Mouse (Mus musculus) limb, embryonic 15.5 days (tissue): ENCODE measurements around the gene Crhr2. TPM values are rescaled to one million over a fixed set of nuclear protein-coding genes. Genes with fewer than 3 reads are reported as not detected.

Experiments used
- ATAC-seq: fragments of 200-750 bp; cut with Nextera tagmentation; 2 replicates; pipeline ENCODE4 v1.8.0; 2017; ENCODE audit warnings: low read depth, moderate TSS enrichment; ENCODE audit not compliant: insufficient number of reproducible peaks, low FRiP score, low TSS enrichment
- H3K27ac ChIP-seq: fragments of 300-500 bp; sonication (generic); 2 replicates; pipeline ENCODE4 v1.5.1; 2015; ENCODE audit warnings: moderate library complexity, mild to moderate bottlenecking, inconsistent platforms
- H3K27me3 ChIP-seq: fragments of 300-500 bp; sonication (generic); 2 replicates; pipeline ENCODE4 v1.6.1; 2015; ENCODE audit warnings: inconsistent platforms
- H3K36me3 ChIP-seq: fragments of 300-500 bp; sonication (generic); 2 replicates; pipeline ENCODE4 v1.6.1; 2015; ENCODE audit warnings: inconsistent platforms
- H3K4me1 ChIP-seq: fragments of 300-500 bp; sonication (generic); 2 replicates; pipeline ENCODE4 v1.6.1; 2015; ENCODE audit warnings: inconsistent platforms
- H3K4me2 ChIP-seq: fragments of 300-500 bp; sonication (generic); 2 replicates; pipeline ENCODE4 v1.6.1; 2015; ENCODE audit warnings: mild to moderate bottlenecking, inconsistent platforms
- H3K4me3 ChIP-seq: fragments of 300-500 bp; sonication (generic); 2 replicates; pipeline ENCODE4 v1.5.1; 2015; ENCODE audit warnings: mild to moderate bottlenecking, inconsistent platforms
- H3K9ac ChIP-seq: fragments of 300-500 bp; sonication (generic); 2 replicates; pipeline ENCODE4 v1.6.1; 2015; ENCODE audit warnings: inconsistent platforms
- H3K9me3 ChIP-seq: fragments of 300-500 bp; sonication (generic); 2 replicates; pipeline ENCODE4 v1.6.1; 2016; ENCODE audit warnings: inconsistent platforms
- whole genome bisulfite sequencing: fragments of 180-500 bp; shearing (Covaris S2); methylation state at CpG from one replicate; pipeline ENCODE4 v1.1.7; 2015; 5-methylcytosine and 5-hydroxymethylcytosine counted together
- polyA plus RNA-seq: library from polyadenylated mRNA; unstranded; fragments of >200 nt; fragmentation: Nextera tagmentation; extraction: Ambion mirVana; gene quantifications from 2 replicates; pipeline ENCODE4 v1.2.1, GENCODE M21; 2015

The Crhr2 gene
- polyA plus RNA-seq, 1 experiment from 2014 or later, result 0.20 TPM

GRCm38 (mm10) chr6:55065903-55066302 is 66.9 kb downstream of the Crhr2 start:
- Histone ChIP-seq H3K9me3 (no peaks in the 10 kb centered on the region), H3K27me3 (no peaks in the 10 kb centered on the region), H3K4me3 (no peak overlapping the region), H3K4me2 (no peak overlapping the region), H3K36me3 (peaks cover 82% of the 10 kb centered on the region), H3K4me1 (no peaks in the 10 kb centered on the region), H3K9ac (no peak overlapping the region), H3K27ac (no peak overlapping the region)
- WGBS, result 96% methylated on average over 2 of the region's 2 CpGs
- ATAC-seq, result no peak

- no peak overlapping the region for H3K9ac ChIP-seq
- 96% methylated on average over 7 of the region's 7 CpGs for WGBS
- no peaks in the 10 kb centered on the region for H3K9me3 ChIP-seq
- H3K4me2 ChIP-seq, result no peak overlapping the region
- H3K4me3 ChIP-seq, result no peak overlapping the region
- no peaks in the 10 kb centered on the region for H3K27me3 ChIP-seq
- no peaks in the 10 kb centered on the region for H3K4me1 ChIP-seq
- H3K36me3 ChIP-seq, result peaks cover 89% of the 10 kb centered on the region
- H3K27ac ChIP-seq, result no peak overlapping the region
- no peak for ATAC-seq
Observed at GRCm38 (mm10) chr6:55064477-55064827, 68.4 kb downstream of the Crhr2 start.

- ATAC-seq, result no peak
- no peak overlapping the region for H3K4me3 ChIP-seq
- no peak overlapping the region for H3K4me2 ChIP-seq
- WGBS, result 86% methylated on average over 9 of the region's 9 CpGs
- no peak overlapping the region for H3K27ac ChIP-seq
- H3K36me3 ChIP-seq, result peaks cover 90% of the 10 kb centered on the region
- H3K9me3 ChIP-seq, result no peaks in the 10 kb centered on the region
- no peaks in the 10 kb centered on the region for H3K4me1 ChIP-seq
- H3K9ac ChIP-seq, result no peak overlapping the region
- no peaks in the 10 kb centered on the region for H3K27me3 ChIP-seq
Observed at GRCm38 (mm10) chr6:55063793-55064476, 68.9 kb downstream of the Crhr2 start.

- no peak overlapping the region for H3K27ac ChIP-seq
- H3K9me3 ChIP-seq, result no peaks in the 10 kb centered on the region
- no peaks in the 10 kb centered on the region for H3K4me1 ChIP-seq
- H3K27me3 ChIP-seq, result no peaks in the 10 kb centered on the region
- H3K9ac ChIP-seq, result no peak overlapping the region
- WGBS, result 51% methylated on average over 5 of the region's 5 CpGs
- no peak for ATAC-seq
- peaks cover 85% of the 10 kb centered on the region for H3K36me3 ChIP-seq
- H3K4me3 ChIP-seq, result no peak overlapping the region
- H3K4me2 ChIP-seq, result no peak overlapping the region
Observed at GRCm38 (mm10) chr6:55062200-55062599, 70.6 kb downstream of the Crhr2 start.

- Histone ChIP-seq H3K4me3 (no peak overlapping the region), H3K27me3 (no peaks in the 10 kb centered on the region), H3K9ac (no peak overlapping the region), H3K4me1 (no peaks in the 10 kb centered on the region), H3K36me3 (peaks cover 84% of the 10 kb centered on the region), H3K27ac (no peak overlapping the region), H3K4me2 (no peak overlapping the region), H3K9me3 (no peaks in the 10 kb centered on the region)
- no peak for ATAC-seq
- 77% methylated on average over 11 of the region's 11 CpGs for whole genome bisulfite sequencing
Observed at GRCm38 (mm10) chr6:55061328-55061727, 71.5 kb downstream of the Crhr2 start.

- no peaks in the 10 kb centered on the region for H3K27me3 ChIP-seq
- no peaks in the 10 kb centered on the region for H3K4me1 ChIP-seq
- no peak for ATAC-seq
- H3K9ac ChIP-seq, result no peak overlapping the region
- no peak overlapping the region for H3K4me3 ChIP-seq
- H3K4me2 ChIP-seq, result no peak overlapping the region
- peaks cover 84% of the 10 kb centered on the region for H3K36me3 ChIP-seq
- no peaks in the 10 kb centered on the region for H3K9me3 ChIP-seq
- no peak overlapping the region for H3K27ac ChIP-seq
- WGBS, result 80% methylated on average over 7 of the region's 7 CpGs
Observed at GRCm38 (mm10) chr6:55060241-55060825, 72.5 kb downstream of the Crhr2 start.

- peaks cover 81% of the 10 kb centered on the region for H3K36me3 ChIP-seq
- no peaks in the 10 kb centered on the region for H3K9me3 ChIP-seq
- ATAC-seq, result no peak
- 90% methylated on average over 3 of the region's 3 CpGs for WGBS
- no peaks in the 10 kb centered on the region for H3K27me3 ChIP-seq
- no peak overlapping the region for H3K4me2 ChIP-seq
- H3K27ac ChIP-seq, result no peak overlapping the region
- H3K4me1 ChIP-seq, result no peaks in the 10 kb centered on the region
- no peak overlapping the region for H3K4me3 ChIP-seq
- no peak overlapping the region for H3K9ac ChIP-seq
Observed at GRCm38 (mm10) chr6:55057427-55057826, 75.4 kb downstream of the Crhr2 start.

GRCm38 (mm10) chr6:55054491-55054890 is 78.3 kb downstream of the Crhr2 start:
- H3K9ac ChIP-seq, result no peak overlapping the region
- H3K27me3 ChIP-seq, result no peaks in the 10 kb centered on the region
- no peak overlapping the region for H3K27ac ChIP-seq
- no peak for ATAC-seq
- H3K9me3 ChIP-seq, result no peaks in the 10 kb centered on the region
- no peak overlapping the region for H3K4me2 ChIP-seq
- no peaks in the 10 kb centered on the region for H3K4me1 ChIP-seq
- no peak overlapping the region for H3K4me3 ChIP-seq
- 92% methylated on average over 4 of the region's 4 CpGs for WGBS
- H3K36me3 ChIP-seq, result peaks cover 84% of the 10 kb centered on the region

GRCm38 (mm10) chr6:55049186-55049585 is 83.6 kb downstream of the Crhr2 start:
- H3K4me3 ChIP-seq, result no peak overlapping the region
- no peaks in the 10 kb centered on the region for H3K9me3 ChIP-seq
- no peak overlapping the region for H3K4me2 ChIP-seq
- no peak overlapping the region for H3K27ac ChIP-seq
- no peak for ATAC-seq
- peaks cover 6% of the 10 kb centered on the region for H3K4me1 ChIP-seq
- WGBS, result 92% methylated on average over 10 of the region's 10 CpGs
- peaks cover 65% of the 10 kb centered on the region for H3K36me3 ChIP-seq
- H3K27me3 ChIP-seq, result no peaks in the 10 kb centered on the region
- H3K9ac ChIP-seq, result no peak overlapping the region

- H3K4me1 ChIP-seq, result peaks cover 15% of the 10 kb centered on the region
- H3K4me2 ChIP-seq, result no peak overlapping the region
- H3K27me3 ChIP-seq, result no peaks in the 10 kb centered on the region
- no peak overlapping the region for H3K9ac ChIP-seq
- WGBS, result 52% methylated on average over 1 of the region's 1 CpGs
- no peak for ATAC-seq
- H3K27ac ChIP-seq, result no peak overlapping the region
- H3K4me3 ChIP-seq, result no peak overlapping the region
- peaks cover 32% of the 10 kb centered on the region for H3K36me3 ChIP-seq
- no peaks in the 10 kb centered on the region for H3K9me3 ChIP-seq
Observed at GRCm38 (mm10) chr6:55045326-55045725, 87.5 kb downstream of the Crhr2 start.

- 59% methylated on average over 5 of the region's 5 CpGs for WGBS
Observed at GRCm38 (mm10) chr6:55044542-55044941, 88.3 kb downstream of the Crhr2 start.

GRCm38 (mm10) chr6:55043206-55043605 is 89.6 kb downstream of the Crhr2 start:
- no peak for ATAC-seq
- H3K4me3 ChIP-seq, result no peak overlapping the region

More at GRCm38 (mm10) chr6:55044542-55044941, 88.3 kb downstream of the Crhr2 start:
- H3K4me3 ChIP-seq, result no peak overlapping the region
- ATAC-seq, result no peak
- no peaks in the 10 kb centered on the region for H3K27me3 ChIP-seq
- no peak overlapping the region for H3K9ac ChIP-seq
- H3K27ac ChIP-seq, result no peak overlapping the region
- H3K36me3 ChIP-seq, result peaks cover 24% of the 10 kb centered on the region
- H3K4me1 ChIP-seq, result peaks cover 20% of the 10 kb centered on the region
- H3K4me2 ChIP-seq, result no peak overlapping the region
- H3K9me3 ChIP-seq, result no peaks in the 10 kb centered on the region

More at GRCm38 (mm10) chr6:55043206-55043605, 89.6 kb downstream of the Crhr2 start:
- WGBS, result 55% methylated on average over 8 of the region's 8 CpGs
- H3K27ac ChIP-seq, result no peak overlapping the region
- no peaks in the 10 kb centered on the region for H3K27me3 ChIP-seq
- H3K36me3 ChIP-seq, result peaks cover 15% of the 10 kb centered on the region
- no peak overlapping the region for H3K4me2 ChIP-seq
- peaks cover 30% of the 10 kb centered on the region for H3K4me1 ChIP-seq
- H3K9me3 ChIP-seq, result no peaks in the 10 kb centered on the region
- H3K9ac ChIP-seq, result no peak overlapping the region
